Mouse (Mus musculus) c-Kit-negative CD71-positive TER-119-positive erythroid progenitor cells, embryonic 14.5 days (primary cell): ENCODE measurements around the gene Bcl2a1b.
"Not testable (repeated sequence)": the region's sequence is repeated elsewhere in the genome, so short reads cannot be mapped to it uniquely, and the experiment has no call there.

ENCODE experiments used
- DNase-seq: peaks from one replicate; pipeline ENCODE4 v3.0.0-alpha.2; 2013; ENCODE audit warnings: low read depth, low spot score

Gene Bcl2a1b

GRCm38 (mm10) chr9:89240516-89241019 lies 41.6 kb downstream of the Bcl2a1b start:
- not testable (repeated sequence) for DNase-seq

GRCm38 (mm10) chr9:89253400-89253799 lies 54.4 kb downstream of the Bcl2a1b start:
- DNase-seq = no peak

- no peak for DNase-seq
These were observed 57.7 kb downstream of the Bcl2a1b start for GRCm38 (mm10) chr9:89256556-89257335.
